Mouse (Mus musculus) neural tube, embryonic 13.5 days (tissue): ENCODE measurements around the gene Usp32. TPM values are rescaled to one million over a fixed set of nuclear protein-coding genes. Genes with fewer than 3 reads are reported as not detected.

Experiments
- ATAC-seq: fragments of 200-750 bp; cut with Nextera tagmentation; 2 replicates; pipeline ENCODE4 v1.8.0; 2017; ENCODE audit warnings: low read depth, mild to moderate bottlenecking, moderate TSS enrichment, moderate library complexity
- H3K27ac ChIP-seq: fragments of 300-500 bp; sonication (generic); replicated peaks from 2 replicates; pipeline ENCODE4 v1.5.1; 2015; ENCODE audit warnings: moderate library complexity, mild to moderate bottlenecking, inconsistent platforms
- H3K27me3 ChIP-seq: fragments of 300-500 bp; sonication (generic); 2 replicates; pipeline ENCODE4 v1.6.1; 2015; ENCODE audit warnings: mild to moderate bottlenecking, inconsistent platforms
- H3K36me3 ChIP-seq: fragments of 300-500 bp; sonication (generic); 2 replicates; pipeline ENCODE4 v1.6.1; 2015; ENCODE audit warnings: mild to moderate bottlenecking, inconsistent platforms
- H3K4me1 ChIP-seq: fragments of 300-500 bp; sonication (generic); replicated peaks from 2 replicates; pipeline ENCODE4 v1.6.1; 2015; ENCODE audit warnings: inconsistent platforms
- H3K4me2 ChIP-seq: fragments of 300-500 bp; sonication (generic); 2 replicates; pipeline ENCODE4 v1.6.1; 2015; ENCODE audit warnings: inconsistent platforms, mild to moderate bottlenecking, moderate library complexity
- H3K4me3 ChIP-seq: fragments of 300-500 bp; sonication (generic); 2 replicates; pipeline ENCODE4 v1.5.1; 2015; ENCODE audit warnings: mild to moderate bottlenecking, inconsistent platforms
- H3K9ac ChIP-seq: fragments of 300-500 bp; sonication (generic); 2 replicates; pipeline ENCODE4 v1.6.1; 2015; ENCODE audit warnings: moderate library complexity, mild to moderate bottlenecking, inconsistent platforms
- H3K9me3 ChIP-seq: fragments of 300-500 bp; sonication (generic); 2 replicates; pipeline ENCODE4 v1.6.1; 2016; ENCODE audit warnings: inconsistent platforms
- WGBS: fragments of 180-500 bp; shearing (Covaris S2); methylation state at CpG from one replicate; pipeline ENCODE4 v1.1.7; 2015; 5-methylcytosine and 5-hydroxymethylcytosine counted together
- polyA plus RNA-seq: library from polyadenylated mRNA; unstranded; fragments of >200 nt; fragmentation: Nextera tagmentation; extraction: Ambion mirVana; gene quantifications from 2 replicates; pipeline ENCODE4 v1.2.1, GENCODE M21; 2015

Usp32 gene
- polyA plus RNA-seq, result 10.8 and 11.6 TPM in 2 replicates

DNA sequence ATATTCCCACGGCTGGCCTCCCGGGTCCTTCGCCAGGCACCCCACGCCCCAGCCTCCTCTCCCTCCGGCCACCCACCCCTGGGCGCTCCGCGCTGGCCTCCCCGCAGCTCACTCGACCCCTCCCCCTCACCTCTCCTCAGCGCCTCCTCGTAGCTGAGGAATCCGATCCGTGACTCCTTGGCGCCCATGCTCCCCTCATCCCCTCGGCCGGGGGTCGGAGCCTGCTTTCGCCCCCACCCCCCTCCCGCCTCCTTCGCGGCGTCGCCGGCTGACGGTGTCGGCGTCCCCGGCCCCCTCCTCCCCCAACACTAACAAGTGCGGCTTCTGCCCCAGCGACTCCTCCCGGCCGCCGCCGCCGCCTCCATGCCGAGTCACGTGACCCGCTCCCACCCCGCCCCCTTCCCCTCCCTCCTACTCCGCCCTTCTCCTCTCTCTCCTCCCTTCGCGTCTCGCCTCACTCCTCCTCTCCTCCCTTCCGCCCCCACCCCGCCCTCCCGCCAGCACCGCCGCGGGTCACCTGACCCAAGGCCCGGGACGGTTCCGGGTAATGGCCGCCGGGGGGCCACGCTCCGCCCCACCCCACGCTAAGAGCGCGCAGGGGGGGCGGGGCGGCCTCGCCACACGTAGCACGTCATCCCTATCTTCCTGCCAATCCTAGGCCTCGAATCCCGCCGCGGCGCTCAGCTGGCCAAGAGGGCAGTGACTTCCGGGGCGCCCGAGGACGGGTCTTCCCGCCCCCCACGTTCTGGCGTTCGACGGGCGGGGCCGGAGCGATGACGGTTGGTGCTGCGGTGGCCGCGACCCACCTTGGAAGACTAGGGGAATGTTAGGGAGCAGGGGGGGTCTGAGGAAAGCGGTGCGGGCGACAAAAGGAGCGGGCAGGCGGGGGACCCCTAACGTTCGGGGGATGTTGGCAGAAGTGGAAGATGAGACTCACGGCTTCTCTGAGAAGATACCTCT, at the start of gene Usp32:
Gene Usp32 (minus strand): TSS at position 581 of the 960 bp plus-strand sequence.
- H3K9ac ChIP-seq, result peak within 1 kb of the TSS; percentile 91
- no peaks in the 10 kb centered on the region for H3K27me3 ChIP-seq
- 1% methylated on average over 87 of the region's 94 CpGs for WGBS
- H3K9me3 ChIP-seq, result no peaks in the 10 kb centered on the region
- peak; percentile 97 for ATAC-seq
- peak within 1 kb of the TSS; percentile 74 for H3K4me3 ChIP-seq
- no peaks in the 10 kb centered on the region for H3K36me3 ChIP-seq
- H3K27ac ChIP-seq, result peak within 1 kb of the TSS; percentile 94
- peaks cover 23% of the 10 kb centered on the region for H3K4me1 ChIP-seq
- H3K4me2 ChIP-seq, result peak within 1 kb of the TSS; percentile 76

GRCm38 (mm10) chr11:85189110-85189509, 49.1 kb upstream of the Usp32 start:
- H3K4me1 ChIP-seq, result no peaks in the 10 kb centered on the region
- H3K36me3 ChIP-seq, result peaks cover 54% of the 10 kb centered on the region
- H3K27ac ChIP-seq, result no peak overlapping the region
- no peaks in the 10 kb centered on the region for H3K27me3 ChIP-seq
- no peak overlapping the region for H3K4me2 ChIP-seq
- H3K4me3 ChIP-seq, result no peak overlapping the region
- no peak for ATAC-seq
- H3K9me3 ChIP-seq, result no peaks in the 10 kb centered on the region
- no peak overlapping the region for H3K9ac ChIP-seq
- 94% methylated on average over 4 of the region's 4 CpGs for WGBS

- Histone ChIP-seq H3K4me1 (peaks cover 9% of the 10 kb centered on the region), H3K4me2 (no peak overlapping the region), H3K4me3 (no peak overlapping the region), H3K27ac (no peak overlapping the region), H3K27me3 (no peaks in the 10 kb centered on the region), H3K9ac (no peak overlapping the region), H3K36me3 (peaks cover 16% of the 10 kb centered on the region), H3K9me3 (no peaks in the 10 kb centered on the region)
- ATAC-seq, result no peak
- 92% methylated on average over 6 of the region's 6 CpGs for WGBS
These were observed 44.9 kb upstream of the Usp32 start for GRCm38 (mm10) chr11:85184839-85185238.

- peaks cover 9% of the 10 kb centered on the region for H3K4me1 ChIP-seq
- H3K36me3 ChIP-seq, result peaks cover 10% of the 10 kb centered on the region
- no peaks in the 10 kb centered on the region for H3K27me3 ChIP-seq
- no peak for ATAC-seq
- H3K9me3 ChIP-seq, result no peaks in the 10 kb centered on the region
- no peak overlapping the region for H3K9ac ChIP-seq
- no peak overlapping the region for H3K27ac ChIP-seq
- 67% methylated on average over 5 of the region's 5 CpGs for WGBS
- no peak overlapping the region for H3K4me3 ChIP-seq
- H3K4me2 ChIP-seq, result no peak overlapping the region
These were observed 44.1 kb upstream of the Usp32 start for GRCm38 (mm10) chr11:85184082-85184481.

DNA sequence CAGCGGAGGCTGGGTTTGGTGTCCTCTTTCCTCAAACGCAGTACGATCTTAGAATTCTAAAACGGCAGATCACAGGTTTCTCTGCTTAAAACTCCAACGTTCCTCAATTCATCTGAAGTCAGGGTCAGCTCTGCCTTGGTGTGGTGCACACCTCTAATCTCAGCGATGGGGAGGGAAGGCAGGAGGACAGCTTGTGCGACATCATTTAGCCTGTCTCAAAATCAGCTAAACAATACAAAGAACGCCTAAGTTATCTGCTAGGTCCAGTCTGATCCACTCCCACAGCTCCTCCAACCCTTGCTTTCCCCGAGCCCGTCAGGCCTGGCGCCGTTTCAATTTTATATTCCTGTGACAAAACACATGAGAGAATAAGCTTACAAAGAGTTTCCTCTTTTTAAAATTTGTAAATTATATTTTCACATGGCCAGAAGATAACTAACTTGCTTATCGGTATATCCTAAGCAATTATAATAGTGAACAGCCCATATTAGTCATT, 43.4 kb upstream of the Usp32 start:
- peaks cover 9% of the 10 kb centered on the region for H3K4me1 ChIP-seq
- no peaks in the 10 kb centered on the region for H3K27me3 ChIP-seq
- no peaks in the 10 kb centered on the region for H3K9me3 ChIP-seq
- ATAC-seq, result peak; percentile 48
- peaks cover 2% of the 10 kb centered on the region for H3K36me3 ChIP-seq
- peak overlapping the region; percentile 55 for H3K4me2 ChIP-seq
- 31% methylated on average over 13 of the region's 13 CpGs for WGBS
- peak overlapping the region; percentile 40 for H3K4me3 ChIP-seq
- peak overlapping the region; percentile 20; the same call in 1 of the 2 replicates for H3K27ac ChIP-seq
- H3K9ac ChIP-seq, result peak overlapping the region; percentile 59

DNA sequence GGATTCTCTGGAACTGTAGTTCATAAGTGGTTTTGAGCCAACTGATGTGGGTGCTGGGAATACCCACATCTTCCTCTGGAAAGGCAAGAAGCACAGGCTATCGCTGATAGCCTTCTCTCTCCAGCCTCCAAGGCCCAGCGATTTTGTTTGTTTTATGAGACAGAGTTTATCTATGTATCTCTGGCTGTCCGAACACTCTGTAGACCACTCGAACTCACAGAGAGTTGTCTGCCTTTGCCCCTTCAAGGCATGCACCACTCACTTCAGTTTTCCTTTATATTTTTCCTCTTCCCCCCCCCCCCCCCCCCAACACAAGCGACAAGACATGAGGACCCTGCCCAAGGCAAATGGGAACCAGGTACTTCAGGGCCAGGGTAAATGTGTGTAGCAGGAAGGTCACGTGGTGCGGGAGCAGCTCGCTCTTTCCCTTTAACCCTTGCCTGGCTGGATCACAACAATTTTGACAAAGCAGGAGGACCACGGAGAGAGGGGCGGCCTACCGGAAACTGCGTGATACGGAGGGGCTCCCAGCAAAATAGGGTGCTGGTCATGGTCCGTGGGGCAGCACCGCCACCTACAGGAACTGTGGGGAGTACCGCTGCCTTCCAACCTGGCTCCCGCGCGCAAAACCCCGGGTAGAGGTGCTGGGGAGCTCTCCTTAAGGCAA, 42.8 kb upstream of the Usp32 start:
- Histone ChIP-seq H3K9me3 (no peaks in the 10 kb centered on the region), H3K4me1 (peaks cover 9% of the 10 kb centered on the region), H3K4me3 (peak overlapping the region; percentile 40), H3K27ac (peak overlapping the region; percentile 20), H3K27me3 (no peaks in the 10 kb centered on the region), H3K36me3 (no peaks in the 10 kb centered on the region), H3K9ac (peak overlapping the region; percentile 59), H3K4me2 (peak overlapping the region; percentile 55)
- ATAC-seq, result peak; percentile 97
- 8% methylated on average over 20 of the region's 20 CpGs for WGBS

GRCm38 (mm10) chr11:85178413-85178812, 38.5 kb upstream of the Usp32 start:
- Histone ChIP-seq H3K9ac (no peak overlapping the region), H3K9me3 (no peaks in the 10 kb centered on the region), H3K4me3 (no peak overlapping the region), H3K4me2 (no peak overlapping the region), H3K36me3 (no peaks in the 10 kb centered on the region), H3K4me1 (peaks cover 8% of the 10 kb centered on the region), H3K27ac (no peak overlapping the region), H3K27me3 (no peaks in the 10 kb centered on the region)
- WGBS, result 88% methylated on average over 4 of the region's 4 CpGs
- no peak for ATAC-seq

- Histone ChIP-seq H3K9ac (no peak overlapping the region), H3K36me3 (no peaks in the 10 kb centered on the region), H3K9me3 (no peaks in the 10 kb centered on the region), H3K4me2 (no peak overlapping the region), H3K27me3 (no peaks in the 10 kb centered on the region), H3K4me1 (peaks cover 5% of the 10 kb centered on the region; the same call in 1 of the 2 replicates), H3K4me3 (no peak overlapping the region), H3K27ac (no peak overlapping the region)
- no peak for ATAC-seq
- 84% methylated on average over 6 of the region's 6 CpGs for whole genome bisulfite sequencing
These were observed 37.8 kb upstream of the Usp32 start for GRCm38 (mm10) chr11:85177761-85178160.

DNA sequence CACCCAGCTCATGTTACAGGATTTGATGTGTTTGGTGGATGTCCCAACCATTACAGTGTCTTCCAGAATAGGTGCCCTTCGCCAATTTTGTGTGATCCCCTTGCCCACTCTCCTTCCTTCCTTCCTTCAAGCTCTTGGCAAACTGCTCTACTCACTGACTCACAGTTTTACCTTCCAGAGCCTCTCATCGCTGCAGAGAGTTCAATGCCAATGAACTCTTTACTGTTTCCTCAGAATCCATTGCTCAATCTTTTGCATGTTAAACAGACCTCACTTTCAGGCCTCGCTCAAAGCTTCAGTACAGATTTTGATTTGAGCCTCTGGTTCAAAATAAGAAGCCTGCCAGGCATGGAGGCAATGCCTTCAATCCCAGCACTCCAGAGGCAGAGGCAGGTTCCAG, 36.0 kb upstream of the Usp32 start:
- H3K9me3 ChIP-seq, result no peaks in the 10 kb centered on the region
- H3K27ac ChIP-seq, result no peak overlapping the region
- no peaks in the 10 kb centered on the region for H3K4me1 ChIP-seq
- H3K4me3 ChIP-seq, result no peak overlapping the region
- WGBS, result 88% methylated on average over 3 of the region's 3 CpGs
- H3K36me3 ChIP-seq, result no peaks in the 10 kb centered on the region
- H3K9ac ChIP-seq, result no peak overlapping the region
- ATAC-seq, result no peak
- no peaks in the 10 kb centered on the region for H3K27me3 ChIP-seq
- H3K4me2 ChIP-seq, result no peak overlapping the region

GRCm38 (mm10) chr11:85170833-85171232, 30.9 kb upstream of the Usp32 start:
- Histone ChIP-seq H3K27ac (no peak overlapping the region), H3K4me1 (peaks cover 11% of the 10 kb centered on the region; the same call in 1 of the 2 replicates), H3K36me3 (no peaks in the 10 kb centered on the region), H3K4me2 (peak overlapping the region; percentile 60; the same call in 1 of the 2 replicates), H3K9me3 (no peaks in the 10 kb centered on the region), H3K27me3 (no peaks in the 10 kb centered on the region), H3K4me3 (no peak overlapping the region), H3K9ac (0 out of 2 replicates have a peak overlapping the region, but pooled peaks have one; percentile 68)
- ATAC-seq, result no peak
- WGBS, result 51% methylated on average over 2 of the region's 2 CpGs

GRCm38 (mm10) chr11:85170058-85170740, 30.2 kb upstream of the Usp32 start, which contains the start of gene 1700125H20Rik:
Gene 1700125H20Rik, plus strand, starts transcription at chr11:85170404.
- H3K9ac ChIP-seq, result peak within 1 kb of the TSS; percentile 68
- H3K27ac ChIP-seq, result 0 out of 2 replicates have a peak within 1 kb of the TSS, but pooled peaks have one; percentile 39
- H3K36me3 ChIP-seq, result no peaks in the 10 kb centered on the region
- H3K4me1 ChIP-seq, result peaks cover 11% of the 10 kb centered on the region; the same call in 1 of the 2 replicates
- ATAC-seq, result peak; percentile 87
- peak within 1 kb of the TSS; percentile 60 for H3K4me2 ChIP-seq
- H3K9me3 ChIP-seq, result no peaks in the 10 kb centered on the region
- H3K4me3 ChIP-seq, result peak within 1 kb of the TSS; percentile 32
- WGBS, result 10% methylated on average over 21 of the region's 21 CpGs
- H3K27me3 ChIP-seq, result no peaks in the 10 kb centered on the region
